Mouse (Mus musculus) cerebellum, postnatal 4 days (tissue): Measurements from ENCODE around the gene Clmn.
"Not testable (repeated sequence)": the region's sequence is repeated elsewhere in the genome, so short reads cannot be mapped to it uniquely, and the experiment has no call there.

Experiments
- DNase-seq, 2 experiments: peaks; one replicate each; pipeline ENCODE4 v3.0.0; 2022; ENCODE audit warnings: low spot score in 2 of 2, mixed read lengths in 1 of 2

The Clmn gene

GRCm38 (mm10) chr12:104838462-104838861, 26.4 kb downstream of the Clmn start:
- DNase-seq = no peak

DNA sequence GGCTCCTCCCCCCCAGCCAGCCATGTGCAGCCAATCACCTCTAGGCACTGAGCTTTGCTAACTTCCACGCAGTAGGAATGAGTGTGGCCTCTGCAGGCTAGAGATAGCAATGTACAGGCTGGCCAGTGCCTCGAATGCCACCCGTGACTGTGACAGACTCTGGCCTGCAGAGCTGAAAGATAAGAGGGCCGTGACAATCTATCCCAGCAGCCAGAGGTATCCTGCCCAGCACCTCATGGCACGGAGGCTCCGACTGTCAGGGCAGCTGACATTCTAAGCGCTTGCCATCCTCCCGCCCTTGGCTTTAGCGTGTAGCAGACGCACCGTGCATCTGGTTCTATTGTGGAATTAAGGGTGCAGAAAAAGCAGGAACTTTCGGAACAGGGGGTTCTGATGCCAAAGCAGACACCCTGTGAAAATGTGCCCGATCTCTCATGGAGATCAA, 26.9 kb downstream of the Clmn start:
- no peak for DNase-seq

DNA sequence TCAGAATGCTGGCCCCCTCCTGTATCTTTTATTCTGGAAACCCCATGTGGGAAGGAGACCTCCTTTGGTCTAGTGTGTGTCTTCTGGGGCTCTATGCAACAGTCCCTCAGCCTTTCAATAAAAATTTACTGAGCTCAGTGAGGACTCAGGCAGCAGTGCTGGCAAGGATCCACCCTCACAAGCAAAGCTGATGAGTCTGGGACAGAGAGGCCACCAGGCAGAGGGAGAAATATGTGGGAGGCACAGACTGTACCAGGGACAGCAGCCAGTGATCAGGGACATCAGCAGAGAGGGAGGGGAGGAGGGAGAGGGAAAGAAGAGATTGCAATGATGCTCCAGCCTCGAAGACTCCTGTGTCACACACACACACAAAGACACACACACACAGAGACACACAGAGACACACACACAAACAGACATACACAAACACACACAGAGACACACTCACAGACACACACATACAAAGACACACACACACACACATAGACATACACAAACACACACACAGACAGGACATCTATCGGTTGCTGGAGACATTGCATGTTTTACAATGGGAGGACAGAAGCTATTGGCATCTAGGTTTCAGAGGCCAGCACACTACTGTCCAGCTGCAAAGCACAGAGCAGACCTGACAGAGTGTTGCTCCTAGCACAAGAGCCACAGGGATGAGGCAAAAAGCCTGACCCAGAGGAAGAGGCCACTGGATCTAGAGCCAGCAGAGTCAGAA, 27.6 kb downstream of the Clmn start:
- DNase-seq = peak in 1 of 2 experiments; percentile 47

- DNase-seq = no peak
Observed at GRCm38 (mm10) chr12:104836230-104836629, 28.6 kb downstream of the Clmn start.

DNA sequence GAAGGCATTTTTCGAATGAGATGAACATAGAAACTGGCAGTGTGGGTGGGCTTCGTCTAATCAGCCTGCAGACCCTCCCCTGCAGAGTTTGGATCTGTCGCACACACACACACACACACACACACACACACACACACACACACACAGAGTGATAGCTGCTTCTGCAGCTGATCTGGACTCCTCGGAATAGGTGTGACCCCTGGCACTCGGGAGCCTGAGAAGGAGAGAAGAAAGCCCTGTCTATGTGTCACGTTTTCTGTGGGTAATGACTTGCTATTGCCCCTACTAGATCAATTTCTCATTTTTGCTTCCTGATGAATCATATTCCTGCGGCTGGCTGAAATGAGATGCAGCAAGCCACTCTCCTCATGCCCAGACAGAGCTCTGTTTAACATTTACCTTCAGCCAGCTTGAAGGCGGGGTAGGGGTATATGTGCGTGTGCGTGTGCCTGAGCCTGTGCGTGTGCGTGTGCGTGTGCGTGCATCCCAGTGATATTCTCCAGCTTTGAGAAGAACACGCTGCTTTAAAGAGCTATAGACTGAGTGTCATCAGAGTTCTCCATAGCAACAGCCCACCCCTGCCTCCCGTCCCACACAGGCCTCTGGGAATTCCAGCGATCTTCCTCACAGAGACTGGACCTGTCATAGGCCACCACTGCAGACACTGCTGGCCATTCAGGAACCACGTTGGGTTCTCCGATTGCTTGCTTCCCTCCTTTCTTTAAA, 29.3 kb downstream of the Clmn start:
- DNase-seq = no peak

DNA sequence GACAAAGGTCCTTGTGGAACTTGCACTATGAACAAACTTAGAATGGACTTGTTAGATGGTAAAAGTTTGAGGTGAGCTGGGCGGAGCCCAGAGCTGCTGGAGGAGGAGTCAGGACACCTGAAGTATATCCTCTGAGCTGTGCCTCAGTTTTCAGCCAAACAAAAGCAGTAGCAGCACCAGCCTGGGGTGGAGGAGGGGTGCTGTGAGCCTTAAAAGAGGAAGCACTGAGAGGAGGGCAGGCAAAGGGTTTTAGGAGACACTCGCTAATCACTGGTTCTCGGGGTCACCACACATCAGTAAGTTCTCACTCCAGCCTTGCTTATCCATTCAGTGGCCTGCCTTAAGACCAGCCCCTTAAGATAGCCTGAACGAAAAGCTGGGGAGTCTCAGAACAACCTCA, 30.1 kb downstream of the Clmn start:
- DNase-seq = no peak

- no peak for DNase-seq
Observed at GRCm38 (mm10) chr12:104830666-104831435, 34.0 kb downstream of the Clmn start.

GRCm38 (mm10) chr12:104830283-104830639, 34.6 kb downstream of the Clmn start:
- DNase-seq = no peak

DNA sequence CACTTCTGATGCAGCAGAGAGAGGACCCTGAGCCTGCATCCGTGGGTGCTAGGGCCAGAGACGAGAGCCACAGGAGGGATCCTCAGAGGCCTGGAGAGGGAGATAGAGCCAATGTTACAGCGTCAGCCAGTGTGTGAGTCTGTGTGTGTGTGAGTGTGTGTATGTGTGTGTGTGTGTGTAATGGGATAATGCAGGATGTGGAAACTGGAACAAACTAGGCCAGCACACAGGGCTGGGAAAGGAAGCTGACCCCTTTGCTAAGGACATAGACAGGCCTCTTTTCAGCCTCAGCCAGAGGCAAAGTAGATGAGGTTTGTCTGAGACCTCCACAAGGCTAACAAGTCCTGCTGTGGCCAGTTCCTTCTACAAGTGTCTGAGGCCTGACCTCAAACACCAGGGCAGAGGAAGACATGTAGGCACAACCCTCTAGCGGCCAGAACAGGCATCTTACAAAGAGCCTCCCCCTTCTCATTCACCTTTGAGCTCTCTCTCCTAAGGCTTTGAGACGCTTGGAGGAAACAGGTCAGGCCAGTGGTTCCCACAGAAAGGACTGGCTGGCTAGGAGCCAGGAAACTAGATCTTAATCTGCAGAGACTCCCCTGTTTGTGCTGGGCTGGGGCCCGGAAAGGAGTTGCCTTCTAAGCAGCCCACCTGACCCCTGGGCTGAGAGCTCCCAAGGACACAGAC, 35.1 kb downstream of the Clmn start:
- DNase-seq = no peak

DNA sequence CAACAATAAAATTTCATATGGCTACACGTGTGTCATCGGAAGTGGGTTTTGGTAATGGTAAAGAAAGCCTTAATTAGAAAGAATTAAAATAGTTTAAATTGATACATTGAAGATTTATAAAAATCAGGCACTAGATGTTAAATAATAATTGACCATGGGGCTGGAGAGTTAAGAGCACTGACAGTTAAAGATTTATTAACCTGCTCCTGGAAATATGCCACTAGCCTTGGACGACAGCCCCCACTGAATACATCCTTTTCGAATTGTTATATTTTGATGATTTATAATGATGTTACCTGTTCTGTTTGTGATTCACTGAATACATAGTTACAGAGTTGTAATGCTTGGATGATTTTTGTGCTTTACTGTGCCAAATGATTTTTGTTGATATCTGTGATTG, 35.9 kb downstream of the Clmn start:
- not testable (repeated sequence) for DNase-seq

GRCm38 (mm10) chr12:104827721-104828120, 37.2 kb downstream of the Clmn start:
- no peak for DNase-seq

DNA sequence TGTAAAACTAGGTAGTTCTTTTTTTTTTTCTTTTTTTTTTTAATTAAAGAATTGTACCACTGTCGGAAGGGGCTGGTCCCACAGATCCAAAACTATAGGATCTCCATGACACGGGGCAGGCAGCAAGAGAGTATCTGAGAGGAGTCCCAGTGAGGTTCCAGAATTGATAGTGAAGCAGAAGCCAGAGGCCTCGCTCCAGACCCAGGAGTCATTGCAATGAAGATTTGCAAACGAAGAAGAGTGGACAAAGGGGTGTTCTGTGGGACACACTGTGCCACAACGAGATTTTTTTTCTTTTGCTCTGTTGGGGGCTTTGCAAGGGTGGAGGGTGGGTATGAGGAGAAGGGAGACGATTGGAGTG, 40.0 kb downstream of the Clmn start:
- DNase-seq = no peak

GRCm38 (mm10) chr12:104824244-104824906, 40.5 kb downstream of the Clmn start:
- DNase-seq = peak; percentile 58 to 83

- no peak for DNase-seq
Observed at GRCm38 (mm10) chr12:104823722-104824121, 41.2 kb downstream of the Clmn start.

DNA sequence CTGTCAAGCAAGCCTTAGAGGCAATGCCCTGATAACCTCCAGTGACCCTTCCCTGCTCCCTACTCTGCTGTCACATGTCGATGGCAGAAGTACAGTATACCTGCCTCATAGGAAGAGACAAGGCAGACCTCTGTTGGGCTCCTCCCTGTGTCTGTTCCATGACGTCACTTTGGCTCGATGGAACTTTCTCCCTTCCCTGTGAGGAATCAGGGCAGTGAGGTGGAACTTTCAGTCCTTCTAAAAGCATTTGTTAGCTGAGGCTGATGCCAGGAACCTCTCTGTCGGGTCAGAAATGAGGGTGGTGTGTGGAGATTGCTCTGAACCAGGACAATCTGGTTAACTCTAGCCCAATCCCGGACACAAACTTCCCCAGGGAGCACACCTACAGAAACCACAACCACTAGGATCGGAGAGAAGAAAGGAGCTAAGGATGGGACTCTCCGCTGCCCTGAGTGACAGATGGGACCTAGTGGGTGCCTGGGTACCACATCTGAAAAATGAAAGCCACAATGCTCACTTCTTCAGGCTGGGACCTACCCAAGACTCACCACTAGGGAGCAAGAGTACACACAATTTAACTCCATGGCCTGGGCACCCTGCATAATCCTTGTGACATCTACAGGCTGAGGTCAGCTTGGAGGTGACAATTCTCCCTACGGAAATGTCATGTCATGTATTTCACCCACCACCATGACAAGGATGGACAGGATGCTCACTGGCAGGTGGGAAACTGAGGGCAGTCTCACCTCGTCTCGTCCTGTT, 41.9 kb downstream of the Clmn start:
- no peak for DNase-seq

- DNase-seq = no peak
Observed at GRCm38 (mm10) chr12:104822151-104822550, 42.7 kb downstream of the Clmn start.

DNA sequence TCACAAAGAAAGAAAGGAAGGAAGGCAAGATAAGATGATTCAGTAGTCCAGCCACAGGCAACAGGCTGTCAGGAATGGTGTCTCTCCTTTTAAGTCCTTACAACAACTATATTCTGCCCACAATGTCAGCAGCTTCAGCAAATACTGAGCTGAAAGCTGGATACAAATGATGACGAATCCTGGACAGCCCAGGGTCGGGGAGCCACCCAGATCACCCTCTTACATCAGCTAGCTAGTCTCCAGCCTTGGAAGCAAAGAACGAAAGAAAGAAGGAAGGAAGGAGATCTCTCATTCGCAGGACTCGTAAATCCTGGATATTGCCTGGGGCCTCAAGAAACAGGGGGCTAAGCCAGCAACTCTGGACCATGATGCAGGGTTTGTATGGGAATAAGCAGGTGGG, 44.8 kb downstream of the Clmn start:
- DNase-seq = no peak

DNA sequence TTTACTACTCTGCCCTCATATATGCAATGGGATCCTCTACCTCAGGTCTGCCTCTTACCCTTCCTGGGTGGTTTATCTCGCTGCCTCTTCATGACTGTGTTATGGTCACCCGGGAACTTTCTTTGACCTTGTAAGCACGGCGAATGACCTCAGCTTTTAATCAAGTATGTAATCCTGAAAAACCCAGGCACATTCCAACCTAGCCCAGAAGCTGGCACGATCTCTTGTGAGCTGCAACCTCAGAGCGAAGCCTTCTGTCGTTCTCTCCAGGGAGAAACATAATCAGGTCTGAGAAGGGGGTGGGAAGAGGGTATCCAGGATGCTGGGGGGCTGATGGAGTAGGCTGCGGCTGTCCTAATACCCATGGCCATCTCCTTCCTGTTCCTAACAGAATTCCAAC, 45.8 kb downstream of the Clmn start:
- no peak for DNase-seq

- DNase-seq = no peak
Observed at GRCm38 (mm10) chr12:104818057-104818456, 46.8 kb downstream of the Clmn start.

DNA sequence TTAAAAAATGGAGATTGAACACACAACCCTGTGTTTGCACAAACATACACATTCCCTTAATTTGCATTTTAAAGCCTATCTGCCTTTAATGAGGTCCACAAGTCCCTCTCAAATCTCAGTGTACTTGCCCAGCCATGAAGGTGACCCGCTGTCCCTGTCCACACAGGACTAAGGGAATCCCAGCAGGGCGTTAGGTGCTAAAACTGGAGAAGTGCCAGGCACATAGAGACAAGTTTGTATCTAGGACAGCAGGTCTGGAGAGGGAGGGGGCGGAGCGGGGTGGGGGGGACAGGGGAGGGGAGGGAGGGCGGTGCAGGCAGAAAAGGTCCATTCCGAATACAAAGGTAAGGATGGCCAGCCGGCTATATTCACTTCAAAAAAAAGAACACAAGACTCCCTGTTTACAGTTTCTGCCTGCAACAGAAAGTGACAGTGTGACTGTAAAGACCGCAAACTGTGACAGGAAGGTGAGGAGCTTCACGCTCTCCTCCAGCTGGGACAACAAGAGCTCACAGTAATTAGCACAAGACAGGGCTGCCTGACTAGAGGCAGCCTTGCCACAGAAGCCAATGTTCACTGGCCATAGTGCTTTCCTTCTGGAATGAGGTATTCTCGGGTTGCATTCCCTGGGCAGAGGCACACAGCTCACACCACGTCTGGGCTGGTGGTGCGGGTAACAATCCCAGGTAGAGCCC, 47.6 kb downstream of the Clmn start:
- DNase-seq = no peak
